Mouse (Mus musculus): ENCODE measurements around the gene Cux1. TPM values are rescaled to one million over a fixed set of nuclear protein-coding genes. Genes with fewer than 3 reads are reported as not detected.

Cux1 gene
- polyA plus RNA-seq, 1 experiment, result 69.2 TPM

GRCm38 (mm10) chr5:136560656-136561055 lies 6.6 kb downstream of the Cux1 start:
- peaks cover 13% of the 10 kb centered on the region for H3K4me1 ChIP-seq (ENCODE audit: control insufficient read depth, insufficient read depth, low read length)
- H3K27me3 ChIP-seq (ENCODE audit: control insufficient read depth, insufficient read depth, low read length), result no peaks in the 10 kb centered on the region
- TF ChIP-seq CTCF (IDR thresholded peaks at IDR 0.05; ENCODE audit: borderline replicate concordance, insufficient read depth, low read depth, low read length) (no peak), POLR2A (IDR thresholded peaks at IDR 0.05; ENCODE audit: borderline replicate concordance, insufficient read depth, low read length) (no peak)
- DNase-seq, result no peak
- no peak overlapping the region for H3K4me3 ChIP-seq (replicated peaks; ENCODE audit: insufficient read depth, low read depth, low read length)
- WGBS, result 71% methylated on average over 7 of the region's 7 CpGs
- H3K27ac ChIP-seq (ENCODE audit: insufficient read depth, low read length), result no peak overlapping the region

- 54% methylated on average over 4 of the region's 4 CpGs for WGBS
- Histone ChIP-seq H3K27ac (ENCODE audit: insufficient read depth, low read length) (no peak overlapping the region), H3K4me3 (replicated peaks; ENCODE audit: insufficient read depth, low read depth, low read length) (no peak overlapping the region), H3K4me1 (ENCODE audit: control insufficient read depth, insufficient read depth, low read length) (peaks cover 20% of the 10 kb centered on the region), H3K27me3 (ENCODE audit: control insufficient read depth, insufficient read depth, low read length) (no peaks in the 10 kb centered on the region)
- TF ChIP-seq CTCF (IDR thresholded peaks at IDR 0.05; ENCODE audit: borderline replicate concordance, insufficient read depth, low read depth, low read length) (no peak), POLR2A (IDR thresholded peaks at IDR 0.05; ENCODE audit: borderline replicate concordance, insufficient read depth, low read length) (no peak)
- DNase-seq, result no peak
These were observed 9.8 kb downstream of the Cux1 start for GRCm38 (mm10) chr5:136557446-136557845.

GRCm38 (mm10) chr5:136556328-136557262 lies 10.7 kb downstream of the Cux1 start:
- Histone ChIP-seq H3K27ac (ENCODE audit: insufficient read depth, low read length) (no peak overlapping the region), H3K27me3 (ENCODE audit: control insufficient read depth, insufficient read depth, low read length) (no peaks in the 10 kb centered on the region), H3K4me3 (replicated peaks; ENCODE audit: insufficient read depth, low read depth, low read length) (no peak overlapping the region), H3K4me1 (ENCODE audit: control insufficient read depth, insufficient read depth, low read length) (peaks cover 27% of the 10 kb centered on the region)
- 57% methylated on average over 14 of the region's 14 CpGs for WGBS
- DNase-seq, result no peak
- TF ChIP-seq CTCF (IDR thresholded peaks at IDR 0.05; ENCODE audit: borderline replicate concordance, insufficient read depth, low read depth, low read length) (no peak), POLR2A (IDR thresholded peaks at IDR 0.05; ENCODE audit: borderline replicate concordance, insufficient read depth, low read length) (no peak)

GRCm38 (mm10) chr5:136555703-136556102 lies 11.6 kb downstream of the Cux1 start:
- peak; percentile 58 to 61 for DNase-seq
- Histone ChIP-seq H3K27ac (ENCODE audit: insufficient read depth, low read length) (no peak overlapping the region), H3K27me3 (ENCODE audit: control insufficient read depth, insufficient read depth, low read length) (no peaks in the 10 kb centered on the region), H3K4me3 (replicated peaks; ENCODE audit: insufficient read depth, low read depth, low read length) (no peak overlapping the region), H3K4me1 (ENCODE audit: control insufficient read depth, insufficient read depth, low read length) (peaks cover 31% of the 10 kb centered on the region)
- TF ChIP-seq CTCF (IDR thresholded peaks at IDR 0.05; ENCODE audit: borderline replicate concordance, insufficient read depth, low read depth, low read length) (no peak), POLR2A (IDR thresholded peaks at IDR 0.05; ENCODE audit: borderline replicate concordance, insufficient read depth, low read length) (no peak)
- WGBS, result 8% methylated on average over 5 of the region's 5 CpGs

- H3K4me3 ChIP-seq (replicated peaks; ENCODE audit: insufficient read depth, low read depth, low read length), result no peak overlapping the region
- H3K27me3 ChIP-seq (ENCODE audit: control insufficient read depth, insufficient read depth, low read length), result no peaks in the 10 kb centered on the region
- H3K27ac ChIP-seq (ENCODE audit: insufficient read depth, low read length), result no peak overlapping the region
- no peak for TF ChIP-seq POLR2A (IDR thresholded peaks at IDR 0.05; ENCODE audit: borderline replicate concordance, insufficient read depth, low read length)
- no peak for TF ChIP-seq CTCF (IDR thresholded peaks at IDR 0.05; ENCODE audit: borderline replicate concordance, insufficient read depth, low read depth, low read length)
- DNase-seq, result no peak
- peaks cover 34% of the 10 kb centered on the region for H3K4me1 ChIP-seq (ENCODE audit: control insufficient read depth, insufficient read depth, low read length)
These were observed 14.5 kb downstream of the Cux1 start for GRCm38 (mm10) chr5:136552832-136553231.

- no peak for TF ChIP-seq POLR2A (IDR thresholded peaks at IDR 0.05; ENCODE audit: borderline replicate concordance, insufficient read depth, low read length)
- TF ChIP-seq CTCF (IDR thresholded peaks at IDR 0.05; ENCODE audit: borderline replicate concordance, insufficient read depth, low read depth, low read length), result no peak
- Histone ChIP-seq H3K27me3 (ENCODE audit: control insufficient read depth, insufficient read depth, low read length) (no peaks in the 10 kb centered on the region), H3K27ac (ENCODE audit: insufficient read depth, low read length) (no peak overlapping the region; the same call in 1 of the 2 replicates), H3K4me3 (replicated peaks; ENCODE audit: insufficient read depth, low read depth, low read length) (no peak overlapping the region), H3K4me1 (ENCODE audit: control insufficient read depth, insufficient read depth, low read length) (peaks cover 29% of the 10 kb centered on the region)
- no peak for DNase-seq
- 38% methylated on average over 3 of the region's 3 CpGs for WGBS
These were observed 15.2 kb downstream of the Cux1 start for GRCm38 (mm10) chr5:136552093-136552492.

GRCm38 (mm10) chr5:136551571-136551970 lies 15.7 kb downstream of the Cux1 start:
- no peak for TF ChIP-seq CTCF (IDR thresholded peaks at IDR 0.05; ENCODE audit: borderline replicate concordance, insufficient read depth, low read depth, low read length)
- TF ChIP-seq POLR2A (IDR thresholded peaks at IDR 0.05; ENCODE audit: borderline replicate concordance, insufficient read depth, low read length), result no peak

GRCm38 (mm10) chr5:136550726-136551125 lies 16.6 kb downstream of the Cux1 start:
- H3K27ac ChIP-seq (ENCODE audit: insufficient read depth, low read length), result no peak overlapping the region
- H3K4me3 ChIP-seq (replicated peaks; ENCODE audit: insufficient read depth, low read depth, low read length), result no peak overlapping the region
- no peaks in the 10 kb centered on the region for H3K27me3 ChIP-seq (ENCODE audit: control insufficient read depth, insufficient read depth, low read length)
- H3K4me1 ChIP-seq (ENCODE audit: control insufficient read depth, insufficient read depth, low read length), result peaks cover 21% of the 10 kb centered on the region
- DNase-seq, result no peak
- no peak for TF ChIP-seq POLR2A (IDR thresholded peaks at IDR 0.05; ENCODE audit: borderline replicate concordance, insufficient read depth, low read length)
- no peak for TF ChIP-seq CTCF (IDR thresholded peaks at IDR 0.05; ENCODE audit: borderline replicate concordance, insufficient read depth, low read depth, low read length)
- 15% methylated on average over 2 of the region's 2 CpGs for WGBS

More at GRCm38 (mm10) chr5:136551571-136551970, 15.7 kb downstream of the Cux1 start:
- WGBS, result 47% methylated on average over 6 of the region's 6 CpGs
- no peak overlapping the region for H3K4me3 ChIP-seq (replicated peaks; ENCODE audit: insufficient read depth, low read depth, low read length)
- no peaks in the 10 kb centered on the region for H3K27me3 ChIP-seq (ENCODE audit: control insufficient read depth, insufficient read depth, low read length)
- peaks cover 24% of the 10 kb centered on the region for H3K4me1 ChIP-seq (ENCODE audit: control insufficient read depth, insufficient read depth, low read length)
- no peak for DNase-seq
- H3K27ac ChIP-seq (ENCODE audit: insufficient read depth, low read length), result no peak overlapping the region

All from cerebellum, adult 2 months (tissue).